Mouse (Mus musculus) kidney, adult 2 months (tissue): ENCODE data around the gene Tlcd2.

Experiments used
- CTCF ChIP-seq: fragments of 200-500 bp; conservative IDR thresholded peaks from 2 replicates; pipeline ENCODE4 v1.5.1; 2011; ENCODE audit warnings: low read depth, mild to moderate bottlenecking, control low read depth, low read length, moderate library complexity, mixed read lengths; ENCODE audit not compliant: insufficient read depth, insufficient read length
- POLR2A ChIP-seq: fragments of 200-500 bp; IDR thresholded peaks from one replicate; pipeline ENCODE4 v1.6.1; 2011; ENCODE audit warnings: low read depth, low read length, control low read depth

DNA sequence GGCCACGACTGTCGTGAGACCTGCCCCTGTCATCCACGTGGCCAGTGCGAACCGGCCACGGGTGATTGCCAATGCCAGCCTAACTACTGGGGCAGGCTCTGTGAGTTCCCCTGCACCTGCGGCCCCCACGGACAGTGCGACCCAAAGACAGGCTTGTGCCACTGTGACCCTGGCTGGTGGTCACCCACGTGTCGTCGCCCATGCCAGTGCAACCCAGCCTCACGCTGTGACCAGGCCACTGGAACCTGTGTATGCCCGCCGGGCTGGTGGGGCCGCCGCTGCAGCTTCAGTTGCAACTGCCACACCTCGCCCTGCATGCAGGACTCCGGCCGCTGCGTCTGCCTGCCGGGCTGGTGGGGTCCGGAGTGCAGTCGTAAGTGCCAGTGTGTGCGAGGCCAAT is 53.7 kb downstream of the Tlcd2 start:
- TF ChIP-seq POLR2A (no peak), CTCF (no peak)
